Mouse (Mus musculus) midbrain, embryonic 14.5 days (tissue): ENCODE data around the gene Pax5. TPM values are rescaled to one million over a fixed set of nuclear protein-coding genes. Genes with fewer than 3 reads are reported as not detected.

ENCODE experiments used
- ATAC-seq: fragments of 200-750 bp; cut with Nextera tagmentation; 2 replicates; pipeline ENCODE4 v1.8.0; 2017; ENCODE audit warnings: moderate number of reproducible peaks, moderate library complexity; ENCODE audit not compliant: low FRiP score, low TSS enrichment
- DNase-seq: peaks from one replicate; pipeline ENCODE4 v3.0.0-alpha.2; 2015
- H3K27ac ChIP-seq: fragments of 300-500 bp; sonication (generic); replicated peaks from 2 replicates; pipeline ENCODE4 v1.5.1; 2014; ENCODE audit warnings: mild to moderate bottlenecking, low read depth, low read length, moderate library complexity
- H3K27me3 ChIP-seq: fragments of 300-500 bp; sonication (generic); 2 replicates; pipeline ENCODE4 v1.6.1; 2014; ENCODE audit warnings: low read length, control low read depth, mixed read lengths; ENCODE audit not compliant: control insufficient read depth, insufficient read depth
- H3K36me3 ChIP-seq: fragments of 300-500 bp; sonication (generic); 2 replicates; pipeline ENCODE4 v1.6.1; 2014; ENCODE audit warnings: low read length, control low read depth; ENCODE audit not compliant: control insufficient read depth, insufficient read depth
- H3K4me1 ChIP-seq: fragments of 300-500 bp; sonication (generic); 2 replicates; pipeline ENCODE4 v1.6.1; 2014; ENCODE audit warnings: mild to moderate bottlenecking, antibody characterized with exemption, low read length, control low read depth; ENCODE audit not compliant: control insufficient read depth, insufficient read depth
- H3K4me2 ChIP-seq: fragments of 300-500 bp; sonication (generic); 2 replicates; pipeline ENCODE4 v1.6.1; 2014; ENCODE audit warnings: mild to moderate bottlenecking, low read length, moderate library complexity
- H3K4me3 ChIP-seq: fragments of 300-500 bp; sonication (generic); replicated peaks from 2 replicates; pipeline ENCODE4 v1.5.1; 2014; ENCODE audit warnings: low read depth, low read length
- H3K9ac ChIP-seq: fragments of 300-500 bp; sonication (generic); replicated peaks from 2 replicates; pipeline ENCODE4 v1.6.1; 2014; ENCODE audit warnings: mild to moderate bottlenecking, low read length, moderate library complexity
- H3K9me3 ChIP-seq: fragments of 300-500 bp; sonication (generic); 2 replicates; pipeline ENCODE4 v1.6.1; 2016; ENCODE audit warnings: low read length, control low read depth, mixed read lengths; ENCODE audit not compliant: control insufficient read depth
- WGBS: fragments of 180-500 bp; shearing (Covaris S2); extraction: QIAGEN DNeasy Blood & Tissue Kit; methylation state at CpG from one replicate; pipeline ENCODE4 v1.1.7; 2014; 5-methylcytosine and 5-hydroxymethylcytosine counted together
- polyA plus RNA-seq: library from polyadenylated mRNA; unstranded; fragments of >200 nt; fragmentation: Nextera tagmentation; extraction: Ambion mirVana; gene quantifications from 2 replicates; pipeline ENCODE4 v1.2.1, GENCODE M21; 2014

The Pax5 gene
- polyA plus RNA-seq, 1 experiment from 2014 or later: 11.3 TPM

DNA sequence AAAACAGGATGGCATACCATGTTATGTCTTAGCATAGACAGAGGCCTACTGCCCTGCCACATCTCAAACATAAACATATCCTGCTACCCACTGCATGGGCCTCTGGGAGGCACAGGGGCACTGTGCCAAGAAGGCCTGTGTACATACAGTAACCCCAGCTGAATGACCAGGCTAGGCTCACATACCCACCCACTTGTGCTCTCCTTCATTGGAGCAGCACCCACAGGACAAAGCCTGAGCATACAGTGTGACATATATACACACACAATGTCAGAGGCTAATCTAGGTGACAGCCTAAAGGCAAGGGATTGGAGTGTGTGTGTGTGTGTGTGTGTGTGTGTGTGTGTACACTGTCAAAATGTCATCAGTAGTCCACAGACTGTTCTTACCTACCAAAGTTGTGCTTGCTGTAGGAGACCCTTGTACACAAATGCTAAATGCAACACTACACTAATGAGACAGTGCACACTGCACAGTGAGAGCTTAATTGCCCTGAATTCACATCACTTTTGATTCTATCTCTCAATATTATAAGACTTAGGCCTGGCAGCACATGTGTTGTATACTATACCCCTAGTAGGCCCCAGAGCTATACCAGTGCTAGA, 1.1 kb downstream of the Pax5 start:
- Histone ChIP-seq H3K4me2 (peak overlapping the region; percentile 32), H3K27me3 (peaks cover 88% of the 10 kb centered on the region), H3K4me1 (no peaks in the 10 kb centered on the region), H3K4me3 (no peak overlapping the region; the same call in 1 of the 2 replicates), H3K9me3 (no peaks in the 10 kb centered on the region), H3K9ac (no peak overlapping the region), H3K36me3 (no peaks in the 10 kb centered on the region), H3K27ac (no peak overlapping the region)
- DNase-seq (no peak), ATAC-seq (no peak)

GRCm38 (mm10) chr4:44708311-44708710, 2.0 kb downstream of the Pax5 start:
- Histone ChIP-seq H3K9me3 (no peaks in the 10 kb centered on the region), H3K36me3 (no peaks in the 10 kb centered on the region), H3K9ac (no peak overlapping the region), H3K27ac (no peak overlapping the region), H3K4me3 (no peak overlapping the region), H3K4me1 (0 out of 2 replicates have a peak, but pooled peaks cover 5% of the 10 kb centered on the region), H3K27me3 (peaks cover 90% of the 10 kb centered on the region), H3K4me2 (peak overlapping the region; percentile 32)
- DNase-seq (no peak), ATAC-seq (no peak)
- 33% methylated on average over 8 of the region's 8 CpGs for WGBS

- WGBS: 32% methylated on average over 1 of the region's 1 CpGs
- Histone ChIP-seq H3K27me3 (peaks cover 91% of the 10 kb centered on the region), H3K9ac (no peak overlapping the region), H3K27ac (no peak overlapping the region), H3K9me3 (no peaks in the 10 kb centered on the region), H3K4me3 (no peak overlapping the region), H3K4me2 (peak overlapping the region; percentile 11; the same call in 1 of the 2 replicates), H3K36me3 (no peaks in the 10 kb centered on the region), H3K4me1 (0 out of 2 replicates have a peak, but pooled peaks cover 11% of the 10 kb centered on the region)
- DNase-seq (no peak), ATAC-seq (no peak)
Observed at GRCm38 (mm10) chr4:44706865-44707264, 3.4 kb downstream of the Pax5 start.

GRCm38 (mm10) chr4:44705967-44706366, 4.3 kb downstream of the Pax5 start:
- Histone ChIP-seq H3K4me1 (0 out of 2 replicates have a peak, but pooled peaks cover 11% of the 10 kb centered on the region), H3K4me2 (peak overlapping the region; percentile 60), H3K27ac (no peak overlapping the region), H3K4me3 (no peak overlapping the region), H3K27me3 (peaks cover 89% of the 10 kb centered on the region), H3K36me3 (no peaks in the 10 kb centered on the region), H3K9ac (no peak overlapping the region), H3K9me3 (no peaks in the 10 kb centered on the region)
- no peak for DNase-seq
- ATAC-seq: no peak
- whole genome bisulfite sequencing: 3% methylated on average over 7 of the region's 7 CpGs

GRCm38 (mm10) chr4:44705151-44705550, 5.1 kb downstream of the Pax5 start:
- Histone ChIP-seq H3K27me3 (peaks cover 90% of the 10 kb centered on the region), H3K4me2 (peak overlapping the region; percentile 60), H3K4me1 (0 out of 2 replicates have a peak, but pooled peaks cover 11% of the 10 kb centered on the region), H3K36me3 (no peaks in the 10 kb centered on the region), H3K27ac (no peak overlapping the region), H3K9me3 (no peaks in the 10 kb centered on the region), H3K4me3 (peak overlapping the region; percentile 13; the same call in 1 of the 2 replicates), H3K9ac (no peak overlapping the region)
- DNase-seq (no peak), ATAC-seq (no peak)
- 10% methylated on average over 3 of the region's 3 CpGs for WGBS

DNA sequence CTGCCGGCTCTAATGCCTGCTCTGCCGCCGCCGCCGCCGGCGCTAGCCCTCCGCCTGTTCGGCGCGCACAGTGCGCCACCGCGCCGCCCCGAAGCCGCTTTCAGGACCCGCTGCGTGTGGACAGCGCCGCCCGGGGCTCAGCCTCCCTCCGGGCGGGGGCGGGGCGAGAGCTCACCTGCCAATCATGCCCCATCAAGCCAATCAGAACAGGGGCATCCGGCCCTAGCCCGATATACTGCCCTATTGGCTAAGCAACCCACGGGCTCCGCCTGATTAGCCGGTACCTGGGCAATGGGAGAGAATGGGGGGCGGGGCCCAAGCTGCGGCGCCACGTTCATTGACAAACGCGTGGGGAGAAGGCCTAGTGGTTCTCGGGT, 5.9 kb downstream of the Pax5 start:
- H3K4me3 ChIP-seq: peak overlapping the region; percentile 45
- no peaks in the 10 kb centered on the region for H3K9me3 ChIP-seq
- peak overlapping the region; percentile 77 for H3K27ac ChIP-seq
- H3K36me3 ChIP-seq: no peaks in the 10 kb centered on the region
- peaks cover 90% of the 10 kb centered on the region for H3K27me3 ChIP-seq
- peak overlapping the region; percentile 59 for H3K9ac ChIP-seq
- DNase-seq: peak; percentile 93
- H3K4me1 ChIP-seq: 0 out of 2 replicates have a peak, but pooled peaks cover 11% of the 10 kb centered on the region
- WGBS: under 1% methylated on average over 38 of the region's 38 CpGs
- ATAC-seq: peak; percentile 96
- peak overlapping the region; percentile 60 for H3K4me2 ChIP-seq

- H3K4me3 ChIP-seq: peak overlapping the region; percentile 45
- H3K4me2 ChIP-seq: peak overlapping the region; percentile 60
- H3K27me3 ChIP-seq: peaks cover 89% of the 10 kb centered on the region
- DNase-seq: peak; percentile 56
- no peaks in the 10 kb centered on the region for H3K9me3 ChIP-seq
- under 1% methylated on average over 66 of the region's 66 CpGs for WGBS
- H3K4me1 ChIP-seq: 0 out of 2 replicates have a peak, but pooled peaks cover 11% of the 10 kb centered on the region
- H3K27ac ChIP-seq: peak overlapping the region; percentile 77
- peak overlapping the region; percentile 59 for H3K9ac ChIP-seq
- ATAC-seq: no peak
- H3K36me3 ChIP-seq: no peaks in the 10 kb centered on the region
Observed at GRCm38 (mm10) chr4:44703686-44704368, 6.5 kb downstream of the Pax5 start.

GRCm38 (mm10) chr4:44702891-44703685, 7.2 kb downstream of the Pax5 start:
- under 1% methylated on average over 58 of the region's 58 CpGs for WGBS
- ATAC-seq (no peak), DNase-seq (peak; percentile 65)
- Histone ChIP-seq H3K9me3 (no peaks in the 10 kb centered on the region), H3K4me2 (peak overlapping the region; percentile 60), H3K27me3 (peaks cover 89% of the 10 kb centered on the region), H3K9ac (peak overlapping the region; percentile 59), H3K27ac (peak overlapping the region; percentile 77), H3K4me3 (peak overlapping the region; percentile 45), H3K36me3 (no peaks in the 10 kb centered on the region), H3K4me1 (0 out of 2 replicates have a peak, but pooled peaks cover 11% of the 10 kb centered on the region)
